Mouse (Mus musculus) adrenal gland, postnatal 14 days (tissue): ENCODE results near the gene Parvb. TPM values are rescaled to one million over a fixed set of nuclear protein-coding genes. Genes with fewer than 3 reads are reported as not detected.

Source experiments
- DNase-seq: peaks from one replicate; pipeline ENCODE4 v3.0.0; 2021; ENCODE audit warnings: mixed read lengths
- long read RNA-seq, 2 experiments: library from polyadenylated mRNA; stranded (forward); transcript quantifications; one replicate each; pipeline ENCODE4 v2.0.0; 2021
- total RNA-seq: library from RNA; stranded (reverse); gene quantifications from 2 replicates; pipeline ENCODE4 v1.2.3, GENCODE M21; 2021

Gene Parvb
- total RNA-seq, result 26.6 and 40.0 TPM in 2 replicates
- long read RNA-seq, experiment 1, partial matches to known transcripts, result 0 of 5 reads
- long read RNA-seq, experiment 1, other reads (novel, unspliced or antisense), result 4 of 5 reads
- long read RNA-seq, experiment 2, partial matches to known transcripts, result 5 of 7 reads
- long read RNA-seq, experiment 2, other reads (novel, unspliced or antisense), result 1 of 7 reads

DNA sequence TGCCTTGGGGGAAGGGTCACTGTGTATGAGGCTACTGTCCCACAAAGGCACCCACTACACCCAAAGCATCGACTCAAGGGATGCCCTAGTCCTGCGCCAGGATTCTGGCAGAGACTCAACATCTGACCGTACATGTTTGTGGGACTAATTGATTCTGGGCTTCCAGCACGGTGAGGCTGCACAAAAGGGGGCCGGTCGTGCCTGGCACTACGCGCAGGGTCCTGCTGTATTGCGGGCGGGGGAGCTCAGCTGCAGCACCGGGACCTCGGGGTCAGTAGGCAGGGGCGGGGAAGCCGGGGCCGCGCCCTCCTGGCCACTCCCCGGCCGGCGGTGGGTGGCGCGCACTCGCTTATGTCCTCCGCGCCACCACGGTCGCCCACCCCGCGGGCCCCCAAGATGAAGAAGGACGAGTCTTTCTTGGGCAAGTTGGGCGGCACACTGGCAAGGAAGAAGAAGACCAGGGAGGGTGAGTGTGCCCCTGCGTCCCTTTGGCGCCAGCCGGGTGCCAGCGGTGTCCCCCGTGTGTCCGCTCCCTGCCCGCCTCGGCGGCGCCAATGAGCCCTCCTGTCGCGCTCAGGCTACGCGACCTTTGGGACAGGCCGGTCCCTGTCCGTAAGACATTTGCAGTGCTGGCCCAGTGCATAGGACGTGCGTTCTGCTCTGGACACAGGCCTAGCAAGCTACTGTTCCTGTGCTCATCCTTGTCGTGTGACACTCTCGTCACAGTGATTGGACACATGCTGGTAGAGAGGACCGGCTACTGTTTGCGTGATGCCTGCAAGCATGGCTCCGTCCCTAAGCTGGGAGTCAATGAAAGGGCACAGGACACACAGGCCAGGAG is at the start of gene Parvb:
TSS of gene Parvb (plus strand) at position 323 of the 841 bp plus-strand sequence.
- peak; percentile 75 for DNase-seq

GRCm38 (mm10) chr15:84183967-84184366 is 47.9 kb upstream of the Parvb start:
- peak; percentile 61 for DNase-seq

DNA sequence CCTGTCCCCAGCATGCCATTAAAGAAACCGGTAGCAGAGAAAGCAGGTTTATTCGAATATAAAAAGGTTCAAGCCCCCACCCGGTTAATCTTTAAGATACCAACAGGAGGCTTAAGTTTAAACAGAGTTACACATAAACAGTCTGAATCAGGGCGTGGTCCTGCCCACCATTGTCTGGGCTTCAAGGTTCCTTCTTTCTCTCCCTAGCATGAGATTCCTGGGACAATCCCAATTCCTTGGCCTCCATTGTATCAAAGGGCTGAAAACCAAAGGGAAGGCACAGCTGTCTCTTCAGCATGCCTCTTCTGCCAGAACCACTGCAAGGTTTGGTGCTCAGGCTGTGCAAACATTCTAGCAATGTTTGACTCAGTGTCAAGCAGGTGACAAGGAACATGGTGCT is 45.6 kb upstream of the Parvb start:
- DNase-seq, result no peak

- DNase-seq, result no peak
Measured at GRCm38 (mm10) chr15:84188887-84189530, 42.8 kb upstream of the Parvb start.

GRCm38 (mm10) chr15:84189881-84190280 is 42.0 kb upstream of the Parvb start:
- no peak for DNase-seq

- no peak for DNase-seq
Measured at GRCm38 (mm10) chr15:84191724-84192057, 40.2 kb upstream of the Parvb start.

- DNase-seq, result peak; percentile 94
Measured at GRCm38 (mm10) chr15:84192058-84192791, 39.6 kb upstream of the Parvb start, which contains the start of gene Samm50. Samm50 (plus strand) TSS chr15:84192241.

DNA sequence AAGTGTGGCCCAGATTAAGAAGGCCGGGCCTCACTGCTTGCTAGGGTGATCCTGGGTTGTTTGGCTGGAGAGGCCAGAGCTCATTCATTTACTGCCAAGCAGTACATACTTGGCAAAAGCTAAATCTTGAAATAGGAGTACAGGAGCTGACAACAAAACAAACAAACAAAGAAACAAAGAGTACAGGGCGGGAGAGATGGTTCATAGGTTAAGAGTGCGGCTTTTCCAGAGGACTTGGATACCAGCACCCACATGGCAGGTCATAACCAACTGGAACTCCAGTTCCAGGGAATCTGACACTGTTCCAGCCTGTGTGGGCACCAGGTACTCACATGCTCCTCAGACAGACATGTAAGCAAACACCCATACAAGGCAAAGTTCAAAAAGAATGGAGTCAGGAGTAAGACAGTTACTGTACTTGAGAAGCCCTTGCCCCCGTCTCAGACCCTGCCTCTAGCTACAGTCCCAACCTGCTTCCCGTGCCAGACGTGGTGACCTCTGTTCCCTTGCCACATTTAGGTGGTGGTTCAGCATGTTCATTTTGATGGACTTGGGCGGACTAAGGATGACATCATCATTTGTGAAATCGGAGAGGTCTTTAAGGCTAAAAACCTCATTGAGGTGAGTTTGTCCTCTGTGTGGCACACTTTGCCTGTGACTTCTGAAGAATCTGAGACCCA is 35.2 kb upstream of the Parvb start:
- DNase-seq, result peak; percentile 52

- DNase-seq, result no peak
Measured at GRCm38 (mm10) chr15:84207327-84207726, 24.5 kb upstream of the Parvb start.

GRCm38 (mm10) chr15:84209517-84210412 is 22.1 kb upstream of the Parvb start:
- DNase-seq, result no peak

- no peak for DNase-seq
Measured at GRCm38 (mm10) chr15:84210461-84210860, 21.4 kb upstream of the Parvb start.

- DNase-seq, result no peak
Measured at GRCm38 (mm10) chr15:84210941-84211340, 20.9 kb upstream of the Parvb start.

GRCm38 (mm10) chr15:84211564-84211963 is 20.3 kb upstream of the Parvb start:
- DNase-seq, result no peak

DNA sequence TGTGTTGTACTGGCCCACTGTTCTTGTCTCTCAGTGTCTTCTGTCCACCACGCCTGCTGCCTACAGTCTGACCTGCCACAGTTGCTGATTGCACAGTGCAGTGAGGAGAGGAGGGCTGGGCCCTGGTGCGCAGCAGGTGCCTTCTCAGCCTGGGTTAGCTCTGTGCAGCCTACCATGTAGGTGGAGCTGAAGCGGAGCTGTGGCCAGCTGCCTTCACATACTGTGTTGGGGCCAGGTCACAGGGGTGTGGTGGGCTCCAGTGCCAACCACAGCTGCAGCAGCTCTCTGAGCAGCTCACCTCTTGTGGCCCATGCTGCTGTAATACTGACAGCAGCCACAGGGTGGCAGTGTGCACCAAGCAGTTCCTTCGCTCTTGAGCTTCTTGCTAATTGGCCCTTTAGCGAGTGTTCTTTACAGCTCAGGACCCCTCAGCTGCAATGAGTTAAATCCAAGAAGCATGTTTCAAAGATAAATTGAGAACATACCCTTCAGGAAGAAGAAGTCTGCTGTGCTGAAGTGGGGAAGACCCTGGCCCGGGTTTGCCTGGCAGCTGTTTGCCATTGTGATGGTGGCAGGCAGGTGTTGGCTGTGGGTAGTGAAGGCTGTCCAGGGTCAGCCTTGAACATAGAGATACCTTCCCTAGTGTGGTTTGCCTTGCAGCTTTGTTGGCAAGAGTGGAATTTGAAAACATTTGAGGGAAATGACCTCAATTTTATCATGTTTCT is 19.6 kb upstream of the Parvb start:
- peak; percentile 89 for DNase-seq

GRCm38 (mm10) chr15:84212756-84213105 is 19.1 kb upstream of the Parvb start:
- peak; percentile 74 for DNase-seq

GRCm38 (mm10) chr15:84213162-84213739 is 18.6 kb upstream of the Parvb start:
- no peak for DNase-seq

DNA sequence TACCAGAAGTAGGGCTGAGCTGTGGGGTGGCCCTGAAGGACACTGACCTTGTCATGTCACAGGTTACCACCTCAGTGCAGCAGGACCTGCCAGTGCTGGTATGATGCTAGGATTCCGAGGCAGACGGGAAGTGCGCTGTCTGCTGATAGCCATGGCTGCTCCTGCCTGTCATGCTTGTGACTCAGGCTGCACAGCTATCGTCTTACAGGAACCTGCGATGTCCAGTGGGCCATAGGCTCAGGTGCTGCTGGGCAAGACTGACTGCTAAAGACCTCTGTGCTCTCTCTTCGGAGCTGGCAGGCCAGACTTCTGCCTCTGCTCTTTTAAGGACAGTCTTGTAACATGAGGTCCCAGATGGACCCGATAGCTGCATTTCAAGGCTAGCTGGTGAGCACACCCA is 17.4 kb upstream of the Parvb start:
- no peak for DNase-seq

DNA sequence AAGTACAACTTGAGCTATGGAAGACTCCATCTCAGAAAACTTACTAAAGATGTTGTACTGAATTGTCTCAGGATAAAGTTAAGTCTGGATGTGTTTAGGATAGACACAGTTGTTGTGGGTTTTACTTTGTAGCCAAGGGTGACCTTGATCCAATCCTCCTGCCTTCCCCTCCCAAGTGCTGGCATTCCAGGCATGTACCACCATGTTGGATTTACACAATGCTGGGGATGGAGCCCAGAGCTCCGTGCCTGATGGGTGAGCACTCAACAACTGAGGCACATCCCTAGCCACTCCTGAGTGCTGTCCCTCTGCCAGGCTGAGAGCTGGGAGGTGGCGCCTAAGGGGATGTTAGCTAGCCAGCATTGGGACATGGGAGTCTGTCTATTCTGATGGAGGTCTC is 16.6 kb upstream of the Parvb start:
- DNase-seq, result no peak

GRCm38 (mm10) chr15:84216026-84216425 is 15.8 kb upstream of the Parvb start:
- DNase-seq, result no peak
